18 mouse cellular contexts compared by ENCODE assay signal in genomic region chr12:40891168-40891567, GRCm38 (mm10).
"Had no signal": no experiment of that assay in that cellular context is flagged by ENCODE, and none has a peak within 500 bp of the region (broad histone marks: within the 10 kb centered on the region; RNA-seq: fewer than 3 reads in every experiment).

No protein-coding gene starts in this region.

- H3K4me2 ChIP-seq: intestine, embryonic 15.5 days; lung, embryonic 15.5 days; midbrain, embryonic 12.5 days; midbrain, embryonic 15.5 days; neural tube, embryonic 12.5 days; neural tube, embryonic 15.5 days had no signal

- H3K27ac ChIP-seq: intestine, embryonic 15.5 days; lung, embryonic 15.5 days; midbrain, embryonic 12.5 days; midbrain, embryonic 15.5 days; neural tube, embryonic 12.5 days; neural tube, embryonic 15.5 days had no signal

- H3K4me3 ChIP-seq: intestine, embryonic 15.5 days; lung, embryonic 15.5 days; midbrain, embryonic 12.5 days; midbrain, embryonic 15.5 days; neural tube, embryonic 12.5 days; neural tube, embryonic 15.5 days had no signal

- H3K9me3 ChIP-seq: intestine, embryonic 15.5 days; lung, embryonic 15.5 days; midbrain, embryonic 12.5 days; midbrain, embryonic 15.5 days; neural tube, embryonic 12.5 days; neural tube, embryonic 15.5 days had no signal

- ATAC-seq: intestine, embryonic 15.5 days; midbrain, embryonic 15.5 days had no signal

- H3K4me1 ChIP-seq: midbrain, embryonic 15.5 days; neural tube, embryonic 12.5 days; neural tube, embryonic 15.5 days had no signal

- H3K9ac ChIP-seq: intestine, embryonic 15.5 days; lung, embryonic 15.5 days; midbrain, embryonic 12.5 days; midbrain, embryonic 15.5 days; neural tube, embryonic 12.5 days; neural tube, embryonic 15.5 days had no signal

- DNase-seq: kidney, adult 18-20 months; kidney, adult 9 months; kidney, postnatal 14 days; kidney, postnatal 4 days; lung, adult 18-20 months; lung, postnatal 10 days; lung, postnatal 4 days; retina, postnatal 1 day; right cerebral cortex, postnatal 25 days; thymus, adult 18-20 months; thymus, postnatal 14 days; thymus, postnatal 4 days had no signal

- H3K27me3 ChIP-seq: intestine, embryonic 15.5 days; lung, embryonic 15.5 days; midbrain, embryonic 12.5 days; midbrain, embryonic 15.5 days; neural tube, embryonic 12.5 days; neural tube, embryonic 15.5 days had no signal

- H3K36me3 ChIP-seq: intestine, embryonic 15.5 days; lung, embryonic 15.5 days; midbrain, embryonic 12.5 days; midbrain, embryonic 15.5 days; neural tube, embryonic 12.5 days; neural tube, embryonic 15.5 days had no signal
